Mouse (Mus musculus) heart, adult 2 months (tissue): ENCODE data around the gene Rgs19.

ENCODE experiments used
- CTCF ChIP-seq: fragments of 200-600 bp; IDR thresholded peaks from 2 replicates; pipeline ENCODE4 v1.8.1; 2022; ENCODE audit warnings: antibody characterized with exemption, mild to moderate bottlenecking, moderate library complexity
- EP300 ChIP-seq: fragments of 200-500 bp; IDR thresholded peaks from 2 replicates; pipeline ENCODE4 v1.6.1; 2011; ENCODE audit warnings: low read depth, low read length, control low read depth; ENCODE audit not compliant: insufficient read depth
- POLR2A ChIP-seq: fragments of 200-500 bp; IDR thresholded peaks from 2 replicates; pipeline ENCODE4 v1.6.1; 2011; ENCODE audit warnings: mild to moderate bottlenecking, low read depth, low read length, control low read depth; ENCODE audit not compliant: insufficient read depth

DNA sequence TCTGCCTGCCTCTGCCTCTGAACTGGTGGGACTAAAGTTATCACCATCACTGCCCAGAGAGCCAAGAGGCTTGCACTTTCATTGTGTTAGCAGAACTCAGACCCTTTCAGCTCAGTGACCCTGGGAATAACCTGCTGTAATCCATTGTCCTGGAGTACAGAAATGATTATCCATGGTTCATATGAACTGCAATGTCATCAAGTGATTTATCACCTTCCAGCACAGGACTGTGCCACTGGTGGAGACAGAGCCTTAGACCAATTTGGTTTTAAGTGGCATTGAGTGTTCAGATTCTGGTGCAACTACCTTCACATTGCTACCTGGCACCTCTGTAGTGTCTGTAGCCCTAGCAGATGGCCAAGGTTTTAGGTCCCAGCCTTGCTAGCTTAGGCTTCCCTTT lies 40.7 kb downstream of the Rgs19 start:
- no peak for TF ChIP-seq POLR2A
- no peak for TF ChIP-seq EP300
- no peak for TF ChIP-seq CTCF
